Mouse (Mus musculus): ENCODE measurements at regions not wholly inside any gene's neighbourhood (a gene's known extent, or its start where the extent isn't known, plus 50 kb on each side); places are given as distances from the start of the nearest gene placed in this dataset.

- no peak for DNase-seq
These were observed 250.2 kb upstream of the Dio3 start for GRCm38 (mm10) chr12:110028646-110029045.

- DNase-seq: peak in 1 of 2 experiments; percentile 18
These were observed 247.5 kb upstream of the Dio3 start for GRCm38 (mm10) chr12:110031326-110031725.

- DNase-seq: no peak
These were observed 243.7 kb upstream of the Dio3 start for GRCm38 (mm10) chr12:110035171-110035570.

GRCm38 (mm10) chr12:110040682-110041081, 238.2 kb upstream of the Dio3 start:
- DNase-seq: no peak

- no peak for DNase-seq
These were observed 237.1 kb upstream of the Dio3 start for GRCm38 (mm10) chr12:110041782-110042181.

- no peak for DNase-seq
These were observed 234.6 kb upstream of the Dio3 start for GRCm38 (mm10) chr12:110044266-110044665.

GRCm38 (mm10) chr12:110044721-110045120, 234.1 kb upstream of the Dio3 start:
- DNase-seq: peak in 1 of 2 experiments; percentile 8

- no peak for DNase-seq
These were observed 233.0 kb upstream of the Dio3 start for GRCm38 (mm10) chr12:110045770-110046330.

GRCm38 (mm10) chr12:110046613-110047012, 232.3 kb upstream of the Dio3 start:
- no peak for DNase-seq

GRCm38 (mm10) chr12:110047466-110048250, 231.2 kb upstream of the Dio3 start:
- peak; percentile 20 to 32 for DNase-seq

- DNase-seq: no peak
These were observed 229.6 kb upstream of the Dio3 start for GRCm38 (mm10) chr12:110049154-110049736.

GRCm38 (mm10) chr12:110059321-110059720, 219.5 kb upstream of the Dio3 start:
- DNase-seq: no peak

- DNase-seq: no peak
These were observed 216.9 kb upstream of the Dio3 start for GRCm38 (mm10) chr12:110061961-110062360.

GRCm38 (mm10) chr12:110063013-110063412, 215.9 kb upstream of the Dio3 start:
- DNase-seq: no peak

- no peak for DNase-seq
These were observed 212.4 kb upstream of the Dio3 start for GRCm38 (mm10) chr12:110066361-110066885.

- no peak for DNase-seq
These were observed 208.4 kb upstream of the Dio3 start for GRCm38 (mm10) chr12:110070506-110070905.

GRCm38 (mm10) chr12:110071823-110072222, 207.0 kb upstream of the Dio3 start:
- no peak for DNase-seq

GRCm38 (mm10) chr12:110074921-110075320, 203.9 kb upstream of the Dio3 start:
- no peak for DNase-seq

- peak in 1 of 2 experiments; percentile 5 for DNase-seq
These were observed 201.5 kb upstream of the Dio3 start for GRCm38 (mm10) chr12:110077211-110077884.

GRCm38 (mm10) chr12:110078081-110078505, 200.8 kb upstream of the Dio3 start:
- DNase-seq: peak; percentile 73 to 83

- no peak for DNase-seq
These were observed 196.8 kb upstream of the Dio3 start for GRCm38 (mm10) chr12:110081831-110082615.

GRCm38 (mm10) chr12:110082921-110083320, 195.9 kb upstream of the Dio3 start:
- no peak for DNase-seq

All from heart, adult 18-20 months (tissue).